Mouse (Mus musculus) retina, postnatal 7 days (tissue): ENCODE data around the gene Sipa1l3.
A peak's percentile ranks its signal among the peaks of the same experiment; 100 is the strongest.

Source experiments
- DNase-seq: peaks from one replicate; pipeline ENCODE4 v3.0.0-alpha.2; 2012; ENCODE audit warnings: low read depth, low spot score

Gene Sipa1l3

GRCm38 (mm10) chr7:29518421-29519210 lies at the start of gene Sipa1l3:
Sipa1l3 (minus strand) TSS chr7:29518641.
- peak; percentile 92 for DNase-seq

GRCm38 (mm10) chr7:29563006-29563405 lies 44.6 kb upstream of the Sipa1l3 start:
- no peak for DNase-seq

- no peak for DNase-seq
Observed at GRCm38 (mm10) chr7:29561046-29561445, 42.6 kb upstream of the Sipa1l3 start.

GRCm38 (mm10) chr7:29559290-29559689 lies 40.8 kb upstream of the Sipa1l3 start:
- DNase-seq: no peak

GRCm38 (mm10) chr7:29558744-29559143 lies 40.3 kb upstream of the Sipa1l3 start:
- no peak for DNase-seq

GRCm38 (mm10) chr7:29556283-29556682 lies 37.8 kb upstream of the Sipa1l3 start:
- no peak for DNase-seq

GRCm38 (mm10) chr7:29555521-29555920 lies 37.1 kb upstream of the Sipa1l3 start:
- DNase-seq: no peak

- no peak for DNase-seq
Observed at GRCm38 (mm10) chr7:29555051-29555450, 36.6 kb upstream of the Sipa1l3 start.

- DNase-seq: no peak
Observed at GRCm38 (mm10) chr7:29550691-29551090, 32.2 kb upstream of the Sipa1l3 start.

GRCm38 (mm10) chr7:29541608-29542007 lies 23.2 kb upstream of the Sipa1l3 start:
- no peak for DNase-seq

GRCm38 (mm10) chr7:29541186-29541585 lies 22.7 kb upstream of the Sipa1l3 start:
- DNase-seq: no peak

- DNase-seq: no peak
Observed at GRCm38 (mm10) chr7:29540631-29541030, 22.2 kb upstream of the Sipa1l3 start.

GRCm38 (mm10) chr7:29523700-29524099 lies 5.3 kb upstream of the Sipa1l3 start:
- DNase-seq: peak; percentile 62

- peak; percentile 74 for DNase-seq
Observed at GRCm38 (mm10) chr7:29521841-29522575, 3.6 kb upstream of the Sipa1l3 start.

GRCm38 (mm10) chr7:29521365-29521764 lies 2.9 kb upstream of the Sipa1l3 start:
- no peak for DNase-seq

- DNase-seq: no peak
Observed at GRCm38 (mm10) chr7:29520794-29521193, 2.4 kb upstream of the Sipa1l3 start.

- DNase-seq: no peak
Observed at GRCm38 (mm10) chr7:29519211-29519550, 740 bp upstream of the Sipa1l3 start.

- no peak for DNase-seq
Observed at GRCm38 (mm10) chr7:29518054-29518420, 404 bp downstream of the Sipa1l3 start.

- DNase-seq: no peak
Observed at GRCm38 (mm10) chr7:29517178-29517577, 1.3 kb downstream of the Sipa1l3 start.

- DNase-seq: no peak
Observed at GRCm38 (mm10) chr7:29515652-29516051, 2.8 kb downstream of the Sipa1l3 start.

- no peak for DNase-seq
Observed at GRCm38 (mm10) chr7:29512729-29513128, 5.7 kb downstream of the Sipa1l3 start.

GRCm38 (mm10) chr7:29511598-29512275 lies 6.7 kb downstream of the Sipa1l3 start:
- DNase-seq: no peak

- no peak for DNase-seq
Observed at GRCm38 (mm10) chr7:29508522-29508921, 9.9 kb downstream of the Sipa1l3 start.
